In the genomic region with DNA sequence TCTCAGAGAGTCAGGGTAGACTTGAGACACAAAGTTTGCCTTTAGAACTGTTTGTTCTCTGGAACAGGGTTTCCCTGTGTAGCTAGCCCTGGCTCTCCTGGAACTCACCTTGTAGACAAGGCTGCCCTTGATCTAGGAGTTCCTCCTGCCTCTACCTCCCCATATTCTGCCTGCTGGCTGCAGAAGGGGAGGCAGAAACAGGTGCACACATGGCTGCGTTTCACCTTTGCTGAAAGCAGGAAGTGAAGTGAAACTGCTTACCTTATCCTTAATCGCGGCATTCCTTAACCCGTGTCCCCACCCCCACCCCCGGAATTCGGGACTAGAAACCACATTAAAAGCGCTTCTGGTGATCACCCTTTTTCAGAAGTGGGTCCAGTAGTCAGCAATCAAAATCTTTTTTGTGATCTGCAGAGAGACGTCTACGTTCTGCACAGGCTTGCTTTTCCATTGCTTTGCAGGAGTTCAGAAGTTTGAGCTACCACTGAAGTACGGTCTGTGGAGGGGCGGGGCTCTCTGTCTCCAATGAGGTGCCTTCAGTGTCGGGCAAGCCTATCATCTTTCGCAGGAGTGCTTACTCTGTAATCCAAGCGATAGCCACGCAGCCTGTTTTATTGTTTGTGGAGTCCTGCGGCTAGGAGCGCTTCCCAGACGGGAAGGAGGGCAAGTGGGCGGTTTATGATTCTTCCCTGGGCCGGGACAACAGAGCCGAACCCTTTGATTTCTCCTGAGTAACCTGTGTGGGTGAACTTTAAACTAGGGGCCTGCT, we compare ENCODE assay signal across 8 mouse cellular contexts.
A peak's percentile ranks its signal among the peaks of the same experiment; 100 is the strongest.
DNase-seq lines count a peak whose midpoint lies in the region; ATAC-seq and TF ChIP-seq lines count a peak whose summit lies in the region.

No protein-coding gene starts in this region.

- H3K27me3 ChIP-seq in hindbrain, postnatal 0 days (ENCODE audit: insufficient read depth, low read length): no peaks in the 10 kb centered on the region

- no peaks in the 10 kb centered on the region for H3K36me3 ChIP-seq in hindbrain, postnatal 0 days (ENCODE audit: insufficient read depth, low read length)

- WGBS in hindbrain, postnatal 0 days: under 1% methylated on average over 21 of the region's 21 CpGs

- peak; percentile 88 for DNase-seq in adrenal gland, adult 2 months
- peak; percentile 57 for DNase-seq in gastrocnemius, postnatal 10 days
- DNase-seq in hindbrain, postnatal 0 days (ENCODE audit: low spot score): peak; percentile 89
- peak; percentile 38 to 43 for DNase-seq in left cerebral cortex, adult 2 months (ENCODE audit: extremely low spot score in 1 of 2, low spot score in 2 of 2)
- DNase-seq in right cerebral cortex, postnatal 14 days: peak; percentile 29
- no peak for DNase-seq in natural killer cell, adult 2 months (ENCODE audit: low spot score in 2 of 2)

- H3K4me1 ChIP-seq in cortical plate, adult 2 months (ENCODE audit: control insufficient read depth, insufficient read depth, low read length): no peaks in the 10 kb centered on the region
- H3K4me1 ChIP-seq in hindbrain, postnatal 0 days (ENCODE audit: insufficient read depth, low read length): peaks cover 26% of the 10 kb centered on the region

- peak overlapping the region; percentile 30 for H3K4me3 ChIP-seq in cortical plate, adult 2 months (ENCODE audit: insufficient read depth, low read length)
- peak overlapping the region; percentile 49 for H3K4me3 ChIP-seq in hindbrain, postnatal 0 days (ENCODE audit: low read length)
- peak overlapping the region; percentile 44 for H3K4me3 ChIP-seq in left cerebral cortex, adult 2 months

- TF ChIP-seq CTCF in cortical plate, adult 2 months (IDR thresholded peaks at IDR 0.05; ENCODE audit: extremely low read depth, insufficient read depth, low read length): no peak
- TF ChIP-seq CTCF in hindbrain, postnatal 0 days (IDR thresholded peaks at IDR 0.05; ENCODE audit: low read depth): no peak
- TF ChIP-seq CTCF in left cerebral cortex, adult 2 months (IDR thresholded peaks at IDR 0.05): no peak

- intact Hi-C loops in left cerebral cortex, adult 2 months (cut with DNase I): loop anchor here (5.0 kb wide), 1 partner anchor 120 kb away; no protein-coding TSS in a partner anchor

- peak overlapping the region; percentile 56 for H3K9ac ChIP-seq in hindbrain, postnatal 0 days (replicated peaks; ENCODE audit: low read length)

- H3K27ac ChIP-seq in cortical plate, adult 2 months (ENCODE audit: insufficient read depth, low read length): no peak overlapping the region
- peak overlapping the region; percentile 72; the same call in 1 of the 2 replicates for H3K27ac ChIP-seq in hindbrain, postnatal 0 days
- no peak overlapping the region; the same call in 1 of the 2 replicates for H3K27ac ChIP-seq in left cerebral cortex, adult 2 months

- ATAC-seq in hindbrain, postnatal 0 days: peak; percentile 78
- peak; percentile 76 for ATAC-seq in megakaryocyte, adult 5-6 weeks (ENCODE audit: poor library complexity, severe bottlenecking)

- H3K9me3 ChIP-seq in hindbrain, postnatal 0 days (ENCODE audit: low read length): no peaks in the 10 kb centered on the region

- peak overlapping the region; percentile 70 for H3K4me2 ChIP-seq in hindbrain, postnatal 0 days (ENCODE audit: low read depth, low read length)

- TF ChIP-seq POLR2A in cortical plate, adult 2 months (IDR thresholded peaks at IDR 0.05; ENCODE audit: extremely low read depth, insufficient read depth, low read length): no peak

Comparison
In these comparisons a context has a peak if more than half of its experiments do, and no peak if none do; other contexts are left out.
1. DNase-seq: peak in adrenal gland, adult 2 months (single experiment), gastrocnemius, postnatal 10 days (single experiment), hindbrain, postnatal 0 days (single experiment), left cerebral cortex, adult 2 months (2 of 2) and right cerebral cortex, postnatal 14 days (single experiment); none in natural killer cell, adult 2 months (0 of 2).
2. Peak in every context shown above with its lines, with median percentiles within 50 percentile points of each other: H3K4me3 ChIP-seq.